Mouse (Mus musculus): ENCODE measurements around the gene Clk1. TPM values are rescaled to one million over a fixed set of nuclear protein-coding genes. Genes with fewer than 3 reads are reported as not detected.

Clk1 gene
- total and polyA plus RNA-seq, 2 experiments from 2014 or later: 59.3 to 105 TPM

DNA sequence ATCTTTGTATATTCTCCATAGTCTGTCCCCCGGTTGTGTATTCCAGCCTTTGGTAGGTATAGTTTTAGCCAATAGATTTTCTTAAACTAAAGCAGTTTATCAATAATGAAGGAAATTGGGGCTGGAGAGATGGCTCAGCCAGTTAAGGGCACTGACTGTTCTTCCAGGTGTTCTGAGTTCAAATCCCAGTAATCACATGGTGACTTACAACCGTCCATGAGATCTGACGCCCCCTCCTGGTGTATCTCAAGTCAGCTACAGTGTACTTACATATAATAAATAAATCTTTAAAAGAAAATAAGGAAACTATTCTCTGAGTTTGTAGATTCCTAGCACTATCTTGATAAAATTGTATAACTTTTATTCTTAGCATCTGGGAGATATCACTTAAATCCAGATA lies 28.5 kb downstream of the Clk1 start:
- Histone ChIP-seq H3K4me3 (ENCODE audit: low read depth, low read length) (no peak overlapping the region), H3K36me3 (replicated peaks; ENCODE audit: control insufficient read depth, insufficient read depth, low read length) (peaks cover 46% of the 10 kb centered on the region), H3K4me1 (ENCODE audit: control insufficient read depth, insufficient read depth) (peaks cover 8% of the 10 kb centered on the region), H3K9ac (replicated peaks; ENCODE audit: low read depth, low read length) (no peak overlapping the region), H3K27ac (ENCODE audit: low read depth) (no peak overlapping the region), H3K9me3 (replicated peaks; ENCODE audit: control insufficient read depth, low read length) (no peaks in the 10 kb centered on the region), H3K4me2 (ENCODE audit: low read depth, low read length) (no peak overlapping the region), H3K27me3 (ENCODE audit: control insufficient read depth, insufficient read depth, low read length) (no peaks in the 10 kb centered on the region)
- 92% methylated on average over 3 of the region's 3 CpGs for WGBS
- ATAC-seq (ENCODE audit: insufficient read depth, low read depth) (no peak), DNase-seq (ENCODE audit: low spot score) (no peak)
- TF ChIP-seq CTCF (IDR thresholded peaks at IDR 0.05; ENCODE audit: low read depth): no peak
- TF ChIP-seq EP300 (IDR thresholded peaks at IDR 0.05; ENCODE audit: low read depth): no peak

DNA sequence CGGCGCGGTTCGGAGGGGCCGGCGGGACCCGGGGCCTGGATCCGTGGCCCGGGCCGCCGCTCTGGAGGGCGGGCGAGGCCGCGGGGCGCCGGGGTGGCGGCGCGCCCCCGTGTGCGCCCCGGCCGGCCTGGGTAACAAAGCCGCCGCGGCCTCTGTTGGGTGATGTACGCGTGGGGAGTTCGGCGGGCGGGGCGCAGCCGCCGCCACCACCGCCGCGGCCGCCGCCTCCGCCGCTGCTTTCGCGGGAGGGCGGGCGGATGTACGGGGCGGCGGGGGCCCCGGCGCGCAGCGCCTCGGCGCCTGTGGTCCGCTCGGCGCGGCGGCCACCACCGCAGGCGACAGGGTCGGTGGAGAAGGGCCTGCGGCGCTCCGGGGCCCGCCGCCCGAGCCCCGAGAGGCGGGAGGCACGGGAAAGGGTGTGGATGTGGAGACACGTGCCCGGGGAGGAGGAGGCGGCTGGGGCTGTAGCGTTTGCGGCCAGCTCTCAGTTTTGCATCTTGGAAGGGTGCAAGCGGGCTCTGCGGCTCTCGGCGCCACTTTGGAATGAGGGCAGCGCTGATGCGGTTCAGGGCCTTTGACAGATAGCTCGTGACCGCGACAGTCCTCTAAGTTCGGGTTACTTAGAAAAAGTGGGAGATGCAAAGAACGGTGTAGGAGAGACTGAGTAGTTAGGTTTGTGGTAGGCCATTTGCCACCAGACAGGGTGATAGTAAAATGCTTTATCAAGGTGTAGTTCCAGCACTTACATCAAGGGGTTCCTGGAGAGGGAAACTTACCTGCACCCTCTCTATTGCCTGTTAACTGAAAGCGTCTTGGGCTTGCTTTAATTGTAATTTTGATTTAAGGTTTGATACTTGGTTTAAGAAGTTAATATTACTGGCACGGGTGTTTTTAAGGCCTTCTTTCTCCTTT lies 30.3 kb downstream of the Clk1 start:
- H3K9me3 ChIP-seq (replicated peaks; ENCODE audit: control insufficient read depth, low read length): no peaks in the 10 kb centered on the region
- H3K4me3 ChIP-seq (ENCODE audit: low read depth, low read length): peak overlapping the region; percentile 98
- H3K9ac ChIP-seq (replicated peaks; ENCODE audit: low read depth, low read length): peak overlapping the region; percentile 98
- DNase-seq (ENCODE audit: low spot score) (peak; percentile 32), ATAC-seq (ENCODE audit: insufficient read depth, low read depth) (peak; percentile 49)
- peak overlapping the region; percentile 98 for H3K27ac ChIP-seq (ENCODE audit: low read depth)
- H3K27me3 ChIP-seq (ENCODE audit: control insufficient read depth, insufficient read depth, low read length): no peaks in the 10 kb centered on the region
- peak overlapping the region; percentile 93 for H3K4me2 ChIP-seq (ENCODE audit: low read depth, low read length)
- peaks cover 29% of the 10 kb centered on the region for H3K36me3 ChIP-seq (replicated peaks; ENCODE audit: control insufficient read depth, insufficient read depth, low read length)
- TF ChIP-seq EP300 (IDR thresholded peaks at IDR 0.05; ENCODE audit: low read depth) (no peak), CTCF (IDR thresholded peaks at IDR 0.05; ENCODE audit: low read depth) (no peak)
- H3K4me1 ChIP-seq (ENCODE audit: control insufficient read depth, insufficient read depth): peaks cover 8% of the 10 kb centered on the region
- WGBS: 1% methylated on average over 37 of the region's 90 CpGs

DNA sequence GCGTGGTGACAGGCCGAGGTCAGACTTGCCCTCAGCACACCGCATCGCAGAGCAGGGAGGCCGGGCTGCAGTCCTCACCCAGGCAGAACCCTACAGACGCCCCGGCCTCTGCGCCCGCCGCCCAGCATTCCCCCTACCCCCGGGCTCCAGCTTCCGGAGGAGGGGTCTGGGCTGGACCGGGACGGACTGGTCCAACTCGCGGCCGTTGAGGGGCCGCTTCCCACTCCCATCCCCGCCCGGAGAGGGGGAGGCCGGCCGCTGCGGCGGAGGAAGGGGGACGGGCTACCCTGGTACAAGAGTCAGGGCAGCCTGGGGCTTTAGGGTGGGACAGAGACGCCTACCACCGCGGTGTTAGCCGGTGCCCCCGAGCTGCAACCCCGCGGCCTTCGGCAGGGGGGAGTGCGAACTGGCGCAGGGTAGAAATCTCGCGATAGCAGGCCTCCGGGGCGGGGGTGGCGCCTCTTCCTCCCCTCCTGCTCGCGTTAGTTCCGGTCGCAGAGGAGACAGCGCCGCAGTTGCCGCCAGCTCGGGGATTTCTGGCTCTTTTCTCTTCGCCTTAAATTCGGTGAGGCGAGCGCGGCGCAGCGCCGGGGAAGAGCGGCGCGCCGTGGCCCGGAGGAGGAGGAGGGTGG lies 31.1 kb downstream of the Clk1 start, which contains the start of gene Bzw1:
TSS of gene Bzw1 (plus strand) at position 247 of the 632 bp plus-strand sequence.
- WGBS: 1% methylated on average over 58 of the region's 61 CpGs
- Histone ChIP-seq H3K36me3 (replicated peaks; ENCODE audit: control insufficient read depth, insufficient read depth, low read length) (peaks cover 21% of the 10 kb centered on the region), H3K4me1 (ENCODE audit: control insufficient read depth, insufficient read depth) (peaks cover 8% of the 10 kb centered on the region), H3K27me3 (ENCODE audit: control insufficient read depth, insufficient read depth, low read length) (no peaks in the 10 kb centered on the region), H3K4me3 (ENCODE audit: low read depth, low read length) (peak within 1 kb of the TSS; percentile 98), H3K4me2 (ENCODE audit: low read depth, low read length) (peak within 1 kb of the TSS; percentile 93), H3K27ac (ENCODE audit: low read depth) (peak within 1 kb of the TSS; percentile 98), H3K9ac (replicated peaks; ENCODE audit: low read depth, low read length) (peak within 1 kb of the TSS; percentile 98), H3K9me3 (replicated peaks; ENCODE audit: control insufficient read depth, low read length) (no peaks in the 10 kb centered on the region)
- peak; percentile 97 for ATAC-seq (ENCODE audit: insufficient read depth, low read depth)
- TF ChIP-seq EP300 (IDR thresholded peaks at IDR 0.05; ENCODE audit: low read depth): peak; percentile 96
- TF ChIP-seq CTCF (IDR thresholded peaks at IDR 0.05; ENCODE audit: low read depth): no peak
- peak; percentile 93 for DNase-seq (ENCODE audit: low spot score)

DNA sequence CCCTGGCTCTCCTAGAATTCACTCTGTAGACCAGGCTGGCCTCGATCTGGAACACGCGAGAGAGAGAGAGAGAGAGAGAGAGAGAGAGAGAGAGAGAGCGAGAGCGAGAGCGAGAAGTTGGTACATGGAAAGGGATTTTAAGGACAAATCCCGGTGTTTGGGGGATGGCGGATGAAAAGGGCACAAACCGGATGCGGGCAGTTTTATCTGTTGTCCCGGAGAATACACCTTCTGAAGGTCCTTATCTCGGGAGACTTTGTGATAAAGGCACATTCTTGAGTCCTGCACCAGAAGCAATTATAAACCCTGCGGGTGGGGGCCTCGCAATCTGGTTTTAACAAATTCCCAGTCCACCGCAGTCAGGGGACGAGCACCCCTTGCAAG lies 31.6 kb downstream of the Clk1 start:
- Histone ChIP-seq H3K9me3 (replicated peaks; ENCODE audit: control insufficient read depth, low read length) (no peaks in the 10 kb centered on the region), H3K4me1 (ENCODE audit: control insufficient read depth, insufficient read depth) (peaks cover 8% of the 10 kb centered on the region), H3K4me2 (ENCODE audit: low read depth, low read length) (peak overlapping the region; percentile 93), H3K36me3 (replicated peaks; ENCODE audit: control insufficient read depth, insufficient read depth, low read length) (peaks cover 16% of the 10 kb centered on the region), H3K27me3 (ENCODE audit: control insufficient read depth, insufficient read depth, low read length) (no peaks in the 10 kb centered on the region), H3K27ac (ENCODE audit: low read depth) (peak overlapping the region; percentile 98), H3K9ac (replicated peaks; ENCODE audit: low read depth, low read length) (peak overlapping the region; percentile 98), H3K4me3 (ENCODE audit: low read depth, low read length) (peak overlapping the region; percentile 98)
- no peak for TF ChIP-seq CTCF (IDR thresholded peaks at IDR 0.05; ENCODE audit: low read depth)
- TF ChIP-seq EP300 (IDR thresholded peaks at IDR 0.05; ENCODE audit: low read depth): no peak
- DNase-seq (ENCODE audit: low spot score): peak; percentile 54
- WGBS: under 1% methylated on average over 16 of the region's 16 CpGs
- ATAC-seq (ENCODE audit: insufficient read depth, low read depth): peak; percentile 6

DNA sequence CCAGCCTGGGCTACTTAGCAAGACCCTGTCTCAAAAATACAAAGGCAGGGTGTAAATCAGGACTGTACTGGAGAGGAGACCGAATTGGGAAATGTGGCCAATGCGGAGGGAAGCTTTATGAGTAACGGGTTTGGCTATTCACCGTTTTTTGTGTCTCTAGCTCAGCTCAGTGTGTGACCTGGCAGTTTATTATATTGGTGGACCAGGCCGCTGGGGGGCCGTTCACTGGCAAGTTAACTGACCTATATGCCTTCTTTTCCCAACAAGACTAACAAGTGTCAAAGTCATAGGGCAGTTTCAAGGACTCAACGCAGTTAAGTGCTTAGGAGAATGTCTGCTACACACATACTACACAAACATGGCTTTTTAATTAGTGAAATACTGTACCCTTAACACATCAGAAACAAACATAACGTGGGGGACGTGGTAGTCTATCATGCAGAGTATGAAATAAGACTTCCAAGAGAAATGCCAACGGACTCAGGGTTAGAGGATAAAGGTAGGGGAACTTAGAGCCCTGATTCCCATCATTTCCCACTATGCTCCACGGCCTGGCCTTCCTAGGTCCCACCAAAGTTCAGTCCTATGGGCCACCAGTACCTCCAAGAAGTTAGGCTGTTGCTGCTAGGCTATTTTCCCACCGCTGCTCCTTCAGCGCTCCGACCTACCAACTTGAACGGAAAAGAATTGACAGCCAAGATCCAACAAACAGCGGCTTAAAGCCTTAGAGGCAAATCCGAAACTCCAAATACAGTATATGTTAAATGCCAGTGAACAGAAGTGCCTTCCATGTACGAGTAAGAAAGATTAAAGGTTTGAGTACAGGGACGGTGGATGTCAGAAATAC lies 32.2 kb downstream of the Clk1 start:
- Histone ChIP-seq H3K9me3 (replicated peaks; ENCODE audit: control insufficient read depth, low read length) (no peaks in the 10 kb centered on the region), H3K27ac (ENCODE audit: low read depth) (peak overlapping the region; percentile 98), H3K9ac (replicated peaks; ENCODE audit: low read depth, low read length) (peak overlapping the region; percentile 98), H3K4me1 (ENCODE audit: control insufficient read depth, insufficient read depth) (peaks cover 8% of the 10 kb centered on the region), H3K36me3 (replicated peaks; ENCODE audit: control insufficient read depth, insufficient read depth, low read length) (peaks cover 10% of the 10 kb centered on the region), H3K4me3 (ENCODE audit: low read depth, low read length) (peak overlapping the region; percentile 98), H3K27me3 (ENCODE audit: control insufficient read depth, insufficient read depth, low read length) (no peaks in the 10 kb centered on the region), H3K4me2 (ENCODE audit: low read depth, low read length) (peak overlapping the region; percentile 93)
- no peak for DNase-seq (ENCODE audit: low spot score)
- no peak for ATAC-seq (ENCODE audit: insufficient read depth, low read depth)
- 43% methylated on average over 19 of the region's 19 CpGs for WGBS
- TF ChIP-seq CTCF (IDR thresholded peaks at IDR 0.05; ENCODE audit: low read depth) (no peak), EP300 (IDR thresholded peaks at IDR 0.05; ENCODE audit: low read depth) (no peak)
